Mouse (Mus musculus) hindbrain, postnatal 0 days (tissue): ENCODE measurements around the gene Lcn10. TPM values are rescaled to one million over a fixed set of nuclear protein-coding genes. Genes with fewer than 3 reads are reported as not detected.

ENCODE experiments used
- ATAC-seq: fragments of 200-750 bp; cut with Nextera tagmentation; 2 replicates; pipeline ENCODE4 v1.8.0; 2017; ENCODE audit warnings: mild to moderate bottlenecking, moderate TSS enrichment, moderate library complexity
- DNase-seq: peaks from one replicate; pipeline ENCODE4 v3.0.0-alpha.2; 2015; ENCODE audit warnings: low spot score
- H3K27ac ChIP-seq: fragments of 300-500 bp; sonication (generic); 2 replicates; pipeline ENCODE4 v1.5.1; 2014; ENCODE audit warnings: mild to moderate bottlenecking
- H3K27me3 ChIP-seq: fragments of 300-500 bp; sonication (generic); 2 replicates; pipeline ENCODE4 v1.6.1; 2014; ENCODE audit warnings: low read length, mixed read lengths; ENCODE audit not compliant: insufficient read depth
- H3K36me3 ChIP-seq: fragments of 300-500 bp; sonication (generic); 2 replicates; pipeline ENCODE4 v1.6.1; 2014; ENCODE audit warnings: low read length, mixed read lengths; ENCODE audit not compliant: insufficient read depth
- H3K4me1 ChIP-seq: fragments of 300-500 bp; sonication (generic); 2 replicates; pipeline ENCODE4 v1.6.1; 2014; ENCODE audit warnings: antibody characterized with exemption, low read length, mixed read lengths; ENCODE audit not compliant: insufficient read depth
- H3K4me2 ChIP-seq: fragments of 300-500 bp; sonication (generic); 2 replicates; pipeline ENCODE4 v1.6.1; 2014; ENCODE audit warnings: low read depth, mild to moderate bottlenecking, low read length, moderate library complexity, mixed read lengths
- H3K4me3 ChIP-seq: fragments of 300-500 bp; sonication (generic); 2 replicates; pipeline ENCODE4 v1.5.1; 2014; ENCODE audit warnings: low read length
- H3K9ac ChIP-seq: fragments of 300-500 bp; sonication (generic); replicated peaks from 2 replicates; pipeline ENCODE4 v1.6.1; 2014; ENCODE audit warnings: mild to moderate bottlenecking, low read length, moderate library complexity, mixed read lengths
- H3K9me3 ChIP-seq: fragments of 300-500 bp; sonication (generic); 2 replicates; pipeline ENCODE4 v1.6.1; 2016; ENCODE audit warnings: low read length, mixed read lengths
- CTCF ChIP-seq: IDR thresholded peaks from 2 replicates; pipeline ENCODE4 v1.5.1; 2016; ENCODE audit warnings: antibody characterized with exemption, control low read depth, low read depth
- WGBS: fragments of 180-500 bp; shearing (Covaris S2); extraction: QIAGEN DNeasy Blood & Tissue Kit; methylation state at CpG from one replicate; pipeline ENCODE4 v1.1.7; 2014; 5-methylcytosine and 5-hydroxymethylcytosine counted together
- polyA plus RNA-seq: library from polyadenylated mRNA; unstranded; fragments of >200 nt; fragmentation: Nextera tagmentation; extraction: Ambion mirVana; gene quantifications from 2 replicates; pipeline ENCODE4 v1.2.1, GENCODE M21; 2015
- total RNA-seq: library from RNA; depleted of rRNA; stranded (reverse); fragments of >200 nt; gene quantifications from 2 replicates; pipeline ENCODE4 v1.2.3, GENCODE M21; 2014; rRNA removed

The Lcn10 gene
- total and polyA plus RNA-seq, 2 experiments from 2014 or later = not detected

DNA sequence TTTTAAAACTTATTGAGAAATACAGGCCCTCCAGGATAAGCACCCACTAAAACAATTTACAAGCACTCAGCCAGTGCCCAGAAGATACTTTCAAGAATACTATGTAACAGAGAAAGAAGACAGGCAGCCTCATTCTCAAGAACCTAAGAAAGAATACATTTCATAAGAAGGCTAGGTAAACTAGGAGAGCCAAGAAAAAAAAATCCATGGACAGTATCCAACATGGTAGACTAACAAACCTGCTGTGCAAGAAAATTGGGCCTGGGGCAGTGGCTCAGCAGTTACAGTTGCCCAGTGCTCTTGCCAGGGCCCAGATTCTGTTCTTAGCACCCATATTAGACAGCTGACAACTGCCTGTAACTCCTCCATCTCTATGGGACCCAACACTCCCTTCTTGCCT lies 34.7 kb downstream of the Lcn10 start:
- DNase-seq (no peak), ATAC-seq (no peak)
- Histone ChIP-seq H3K4me1 (no peaks in the 10 kb centered on the region), H3K36me3 (no peaks in the 10 kb centered on the region), H3K27ac (no peak overlapping the region), H3K9me3 (no peaks in the 10 kb centered on the region), H3K9ac (no peak overlapping the region), H3K27me3 (no peaks in the 10 kb centered on the region), H3K4me3 (no peak overlapping the region), H3K4me2 (no peak overlapping the region)
- TF ChIP-seq CTCF = no peak

DNA sequence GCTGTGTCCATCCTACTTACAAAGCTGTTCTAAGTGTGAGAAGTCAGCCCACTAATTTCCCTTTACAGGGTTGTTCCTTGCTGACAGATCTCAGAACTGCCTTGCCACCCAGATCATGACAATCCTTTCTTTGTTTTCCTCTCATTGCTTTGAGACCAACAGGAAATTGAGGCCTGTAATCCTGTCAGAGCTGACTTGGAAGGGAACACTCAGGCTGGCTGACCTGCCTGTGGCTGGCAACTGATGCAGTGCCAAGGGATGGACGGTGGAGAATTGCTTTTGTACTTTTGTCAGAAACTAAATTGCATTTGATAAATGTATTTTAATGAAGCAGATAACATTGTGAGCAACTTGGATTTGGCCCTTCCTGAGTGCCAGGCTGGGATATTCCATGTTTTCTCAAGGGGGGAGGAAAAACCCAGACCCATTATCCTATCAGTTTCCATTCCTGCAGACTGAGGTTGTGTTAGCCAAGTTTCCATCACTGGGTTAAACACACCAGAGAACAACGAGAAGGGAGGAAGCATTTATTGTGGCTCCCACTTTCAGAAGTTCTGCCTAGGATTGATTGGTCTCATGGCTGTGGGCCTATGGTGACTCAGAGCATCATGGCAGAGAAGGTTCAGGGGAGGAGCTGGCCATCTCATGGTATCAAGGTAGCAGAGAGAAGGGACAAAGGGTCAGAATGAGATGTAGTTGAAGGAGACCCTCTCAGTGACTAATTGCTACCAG lies 50.8 kb downstream of the Lcn10 start:
- Histone ChIP-seq H3K9me3 (no peaks in the 10 kb centered on the region), H3K4me2 (no peak overlapping the region), H3K36me3 (no peaks in the 10 kb centered on the region), H3K4me3 (no peak overlapping the region), H3K27me3 (no peaks in the 10 kb centered on the region), H3K9ac (no peak overlapping the region), H3K4me1 (no peaks in the 10 kb centered on the region), H3K27ac (no peak overlapping the region)
- WGBS = 49% methylated on average over 2 of the region's 2 CpGs
- no peak for TF ChIP-seq CTCF
- ATAC-seq (no peak), DNase-seq (no peak)

Other genes with a start within 250 kb of the Lcn10 start
- gene Clic3, start 225.9 kb upstream of the Lcn10 start, total RNA-seq = 0.97 and 3.9 TPM in 2 replicates
- gene Clic3, start 225.9 kb upstream of the Lcn10 start, polyA plus RNA-seq = 4.1 and 4.8 TPM in 2 replicates
- 183 and 187 TPM in 2 replicates for gene Paxx, start 221.6 kb upstream of the Lcn10 start, total RNA-seq
- 141 and 145 TPM in 2 replicates for gene Paxx, start 221.6 kb upstream of the Lcn10 start, polyA plus RNA-seq
- gene Ptgds, start 212.7 kb upstream of the Lcn10 start, total RNA-seq = 1,517 and 2,498 TPM in 2 replicates
- gene Ptgds, start 212.7 kb upstream of the Lcn10 start, polyA plus RNA-seq = 2,872 and 3,193 TPM in 2 replicates
- gene Lcn12, start 188.8 kb upstream of the Lcn10 start, total RNA-seq = not detected in 2 replicates
- gene Lcn12, start 188.8 kb upstream of the Lcn10 start, polyA plus RNA-seq = not detected in 2 replicates
- 140 and 175 TPM in 2 replicates for gene Fbxw5, start 182.0 kb upstream of the Lcn10 start, total RNA-seq
- 93.4 and 102 TPM in 2 replicates for gene Fbxw5, start 182.0 kb upstream of the Lcn10 start, polyA plus RNA-seq
- 0.58 and 0.68 TPM in 2 replicates for gene C8g, start 181.0 kb upstream of the Lcn10 start, total RNA-seq
- 6.5 and 8.0 TPM in 2 replicates for gene C8g, start 181.0 kb upstream of the Lcn10 start, polyA plus RNA-seq
- 10.0 and 11.4 TPM in 2 replicates for gene Traf2, start 135.8 kb upstream of the Lcn10 start, total RNA-seq
- gene Traf2, start 135.8 kb upstream of the Lcn10 start, polyA plus RNA-seq = 9.2 and 9.3 TPM in 2 replicates
- 159 and 274 TPM in 2 replicates for gene Edf1, start 124.9 kb upstream of the Lcn10 start, total RNA-seq
- gene Edf1, start 124.9 kb upstream of the Lcn10 start, polyA plus RNA-seq = 394 and 413 TPM in 2 replicates
- gene Mamdc4, start 107.9 kb upstream of the Lcn10 start, total RNA-seq = 1.2 and 2.5 TPM in 2 replicates
- 1.2 and 2.0 TPM in 2 replicates for gene Mamdc4, start 107.9 kb upstream of the Lcn10 start, polyA plus RNA-seq
- 35.4 and 48.2 TPM in 2 replicates for gene Phpt1, start 107.5 kb upstream of the Lcn10 start, total RNA-seq
- 232 and 242 TPM in 2 replicates for gene Phpt1, start 107.5 kb upstream of the Lcn10 start, polyA plus RNA-seq
- gene Ajm1, start 101.0 kb upstream of the Lcn10 start, total RNA-seq = 22.4 and 29.1 TPM in 2 replicates
- 18.8 and 19.8 TPM in 2 replicates for gene Ajm1, start 101.0 kb upstream of the Lcn10 start, polyA plus RNA-seq
- 71.8 and 74.9 TPM in 2 replicates for gene Rabl6, start 74.2 kb upstream of the Lcn10 start, total RNA-seq
- gene Rabl6, start 74.2 kb upstream of the Lcn10 start, polyA plus RNA-seq = 53.0 and 62.4 TPM in 2 replicates
- not detected in 2 replicates for gene Ccdc183, start 65.0 kb upstream of the Lcn10 start, total RNA-seq
- 0.35 and 0.48 TPM in 2 replicates for gene Ccdc183, start 65.0 kb upstream of the Lcn10 start, polyA plus RNA-seq
- gene Tmem141, start 60.7 kb upstream of the Lcn10 start, total RNA-seq = 48.0 and 59.8 TPM in 2 replicates
- gene Tmem141, start 60.7 kb upstream of the Lcn10 start, polyA plus RNA-seq = 52.0 and 56.9 TPM in 2 replicates
- gene Fcna, start 54.7 kb upstream of the Lcn10 start, total RNA-seq = 2.2 and 2.7 TPM in 2 replicates
- 3.7 and 4.3 TPM in 2 replicates for gene Fcna, start 54.7 kb upstream of the Lcn10 start, polyA plus RNA-seq
- not detected in 2 replicates for gene Lcn8, start 29.6 kb upstream of the Lcn10 start, total RNA-seq
- gene Lcn8, start 29.6 kb upstream of the Lcn10 start, polyA plus RNA-seq = not detected in 2 replicates
- not detected in 2 replicates for gene Lcn5, start 24.8 kb upstream of the Lcn10 start, total RNA-seq
- not detected in 2 replicates for gene Lcn5, start 24.8 kb upstream of the Lcn10 start, polyA plus RNA-seq
- not detected in 2 replicates for gene Lcn6, start 5.9 kb upstream of the Lcn10 start, total RNA-seq
- gene Lcn6, start 5.9 kb upstream of the Lcn10 start, polyA plus RNA-seq = not detected in 2 replicates
- not detected in 2 replicates for gene Obp2a, start 17.3 kb downstream of the Lcn10 start, total RNA-seq
- not detected in 2 replicates for gene Obp2a, start 17.3 kb downstream of the Lcn10 start, polyA plus RNA-seq
- 90.3 and 92.6 TPM in 2 replicates for gene Bmyc, start 24.0 kb downstream of the Lcn10 start, total RNA-seq
- 206 and 219 TPM in 2 replicates for gene Bmyc, start 24.0 kb downstream of the Lcn10 start, polyA plus RNA-seq
- gene Obp2b, start 54.3 kb downstream of the Lcn10 start, total RNA-seq = not detected in 2 replicates
- not detected in 2 replicates for gene Obp2b, start 54.3 kb downstream of the Lcn10 start, polyA plus RNA-seq
- gene Lcn3, start 82.8 kb downstream of the Lcn10 start, total RNA-seq = not detected in 2 replicates
- gene Lcn3, start 82.8 kb downstream of the Lcn10 start, polyA plus RNA-seq = not detected in 2 replicates
- not detected in 2 replicates for gene Lcn11, start 94.3 kb downstream of the Lcn10 start, total RNA-seq
- not detected in 2 replicates for gene Lcn11, start 94.3 kb downstream of the Lcn10 start, polyA plus RNA-seq
- gene Gm13539, start 99.5 kb downstream of the Lcn10 start, total RNA-seq = not detected in 2 replicates
- gene Gm13539, start 99.5 kb downstream of the Lcn10 start, polyA plus RNA-seq = not detected in 2 replicates
- gene Glt6d1, start 133.1 kb downstream of the Lcn10 start, total RNA-seq = not detected in 2 replicates
- not detected in 2 replicates for gene Glt6d1, start 133.1 kb downstream of the Lcn10 start, polyA plus RNA-seq
- not detected in 2 replicates for gene Lcn9, start 140.4 kb downstream of the Lcn10 start, total RNA-seq
- not detected in 2 replicates for gene Lcn9, start 140.4 kb downstream of the Lcn10 start, polyA plus RNA-seq
- not detected in 2 replicates for gene Sohlh1, start 164.5 kb downstream of the Lcn10 start, total RNA-seq
- gene Sohlh1, start 164.5 kb downstream of the Lcn10 start, polyA plus RNA-seq = not detected in 2 replicates
- 52.7 and 52.8 TPM in 2 replicates for gene Kcnt1, start 181.0 kb downstream of the Lcn10 start, total RNA-seq
- 21.9 and 23.2 TPM in 2 replicates for gene Kcnt1, start 181.0 kb downstream of the Lcn10 start, polyA plus RNA-seq